Mouse (Mus musculus) left cerebral cortex, postnatal 36 days (tissue): Measurements from ENCODE around the gene Vsig10. TPM values are rescaled to one million over a fixed set of nuclear protein-coding genes. Genes with fewer than 3 reads are reported as not detected.
A peak's percentile ranks its signal among the peaks of the same experiment; 100 is the strongest.
"Not testable (repeated sequence)": the region's sequence is repeated elsewhere in the genome, so short reads cannot be mapped to it uniquely, and the experiment has no call there.

ENCODE experiments used
- DNase-seq, 2 experiments: peaks; one replicate each; pipeline ENCODE4 v3.0.0; 2021 to 2022; ENCODE audit warnings: low spot score in 2 of 2, mixed read lengths in 1 of 2
- intact Hi-C: fragments of 180-260 bp; cut with DNase I; formaldehyde crosslinking; loops from one replicate; pipeline ENCODE4 v1.15.1; 2025
- total RNA-seq, 2 experiments: library from RNA; stranded (reverse); gene quantifications; 2 replicates each; pipeline ENCODE4 v1.2.3; 2021

Vsig10 gene
- total RNA-seq, 2 experiments from 2014 or later: 2.7 to 2.9 TPM

GRCm38 (mm10) chr5:117295011-117295410 is 23.9 kb upstream of the Vsig10 start:
- DNase-seq: no peak
- intact Hi-C loops: no loop called here

- DNase-seq: no peak
- intact Hi-C loops: no loop called here
Observed at GRCm38 (mm10) chr5:117302899-117303298, 16.0 kb upstream of the Vsig10 start.

GRCm38 (mm10) chr5:117303691-117304579 is 14.9 kb upstream of the Vsig10 start:
- intact Hi-C loops: no loop called here
- no peak for DNase-seq

- DNase-seq: peak; percentile 64 to 65
- intact Hi-C loops: loop anchor here (5.0 kb wide), 3 partner anchors 102 to 188 kb away; partner anchors contain the start of gene Suds3
Observed at GRCm38 (mm10) chr5:117304947-117305346, 13.9 kb upstream of the Vsig10 start.

GRCm38 (mm10) chr5:117305754-117306153 is 13.1 kb upstream of the Vsig10 start:
- no peak for DNase-seq
- intact Hi-C loops: loop anchor here (5.0 kb wide), 3 partner anchors 102 to 188 kb away; partner anchors contain the start of gene Suds3

- intact Hi-C loops: loop anchor here (5.0 kb wide), 3 partner anchors 100 to 190 kb away; partner anchors contain the start of gene Suds3
- no peak for DNase-seq
Observed at GRCm38 (mm10) chr5:117306826-117307225, 12.1 kb upstream of the Vsig10 start.

GRCm38 (mm10) chr5:117307699-117308098 is 11.2 kb upstream of the Vsig10 start:
- peak; percentile 29 to 38 for DNase-seq
- intact Hi-C loops: loop anchor here (5.0 kb wide), 3 partner anchors 100 to 190 kb away; partner anchors contain the start of gene Suds3

GRCm38 (mm10) chr5:117313420-117313819 is 5.5 kb upstream of the Vsig10 start:
- intact Hi-C loops: no loop called here
- no peak for DNase-seq

GRCm38 (mm10) chr5:117313909-117314308 is 5.0 kb upstream of the Vsig10 start:
- intact Hi-C loops: no loop called here
- DNase-seq: no peak

- DNase-seq: no peak
- intact Hi-C loops: loop anchor here (5.0 kb wide), 1 partner anchor 42 kb away; the partner anchor contains the start of gene Wsb2
Observed at GRCm38 (mm10) chr5:117314587-117315428, 4.1 kb upstream of the Vsig10 start.

- intact Hi-C loops: no loop called here
- DNase-seq: no peak
Observed at GRCm38 (mm10) chr5:117323751-117324150, 4.9 kb downstream of the Vsig10 start.

GRCm38 (mm10) chr5:117326408-117326807 is 7.5 kb downstream of the Vsig10 start:
- intact Hi-C loops: no loop called here

GRCm38 (mm10) chr5:117330457-117330856 is 11.6 kb downstream of the Vsig10 start:
- no peak for DNase-seq
- intact Hi-C loops: no loop called here

More at GRCm38 (mm10) chr5:117326408-117326807, 7.5 kb downstream of the Vsig10 start:
- no peak for DNase-seq

- intact Hi-C loops: no loop called here
- no peak for DNase-seq
Observed at GRCm38 (mm10) chr5:117337999-117338398, 19.1 kb downstream of the Vsig10 start.

- no peak for DNase-seq
- intact Hi-C loops: no loop called here
Observed at GRCm38 (mm10) chr5:117338503-117338902, 19.6 kb downstream of the Vsig10 start.

GRCm38 (mm10) chr5:117340081-117340480 is 21.2 kb downstream of the Vsig10 start:
- intact Hi-C loops: no loop called here
- DNase-seq: no peak

GRCm38 (mm10) chr5:117341896-117342295 is 23.0 kb downstream of the Vsig10 start:
- no peak for DNase-seq
- intact Hi-C loops: no loop called here

GRCm38 (mm10) chr5:117344496-117344895 is 25.6 kb downstream of the Vsig10 start:
- intact Hi-C loops, DNase-seq: not testable (repeated sequence)

- intact Hi-C loops: no loop called here
- no peak for DNase-seq
Observed at GRCm38 (mm10) chr5:117345432-117345976, 26.6 kb downstream of the Vsig10 start.

GRCm38 (mm10) chr5:117346281-117346680 is 27.4 kb downstream of the Vsig10 start:
- intact Hi-C loops: no loop called here
- no peak for DNase-seq
